Mouse (Mus musculus) left cerebral cortex, adult 2 months (tissue): Measurements from ENCODE around the gene Slc41a3. TPM values are rescaled to one million over a fixed set of nuclear protein-coding genes. Genes with fewer than 3 reads are reported as not detected.
"Not testable (repeated sequence)": the region's sequence is repeated elsewhere in the genome, so short reads cannot be mapped to it uniquely, and the experiment has no call there.

ENCODE experiments used
- DNase-seq, 2 experiments: peaks; one replicate each; pipeline ENCODE4 v3.0.0; 2021 to 2022; ENCODE audit warnings: low spot score in 2 of 2, mixed read lengths in 1 of 2; ENCODE audit errors: extremely low spot score in 1 of 2
- H3K27ac ChIP-seq: fragments of 200-600 bp; 2 replicates; pipeline ENCODE4 v1.8.1; 2022
- H3K4me3 ChIP-seq: fragments of 200-600 bp; 2 replicates; pipeline ENCODE4 v1.8.1; 2022
- CTCF ChIP-seq: fragments of 200-600 bp; IDR thresholded peaks from 2 replicates; pipeline ENCODE4 v1.8.1; 2022; ENCODE audit warnings: antibody characterized with exemption, mild to moderate bottlenecking, moderate library complexity
- intact Hi-C: fragments of 180-260 bp; cut with DNase I; formaldehyde crosslinking; loops from one replicate; pipeline ENCODE4 v1.15.1; 2025
- total RNA-seq, 2 experiments: library from RNA; stranded (reverse); gene quantifications; 2 replicates each; pipeline ENCODE4 v1.2.3; 2021

Gene Slc41a3
- total RNA-seq, 2 experiments from 2014 or later, result 3.8 to 4.5 TPM

GRCm38 (mm10) chr6:90629506-90629905 is 25.0 kb downstream of the Slc41a3 start:
- intact Hi-C loops, result no loop called here
- H3K27ac ChIP-seq, result no peak overlapping the region
- TF ChIP-seq CTCF, result no peak

DNA sequence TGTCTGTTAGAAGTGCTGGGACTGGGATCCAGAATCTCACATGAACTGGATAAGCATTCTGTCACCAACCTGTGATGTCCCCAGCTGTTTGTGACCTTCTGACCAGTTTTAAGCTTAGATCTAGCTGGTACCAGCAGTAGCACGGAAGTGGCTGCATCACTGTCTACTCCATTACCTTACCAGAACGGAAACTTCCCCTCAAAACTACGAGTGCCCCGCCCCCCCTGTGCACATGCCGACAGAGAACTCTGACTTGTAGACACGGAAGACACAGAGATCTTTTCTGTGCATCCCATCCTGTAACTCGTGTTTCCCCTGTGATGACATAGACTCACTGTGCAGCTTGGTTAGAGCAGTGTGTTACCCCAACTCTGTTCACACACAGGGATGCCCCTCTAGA is 25.9 kb downstream of the Slc41a3 start:
- Histone ChIP-seq H3K27ac (no peak overlapping the region), H3K4me3 (no peak overlapping the region)
- TF ChIP-seq CTCF, result no peak
- intact Hi-C loops, result no loop called here
- no peak for DNase-seq

More at GRCm38 (mm10) chr6:90629506-90629905, 25.0 kb downstream of the Slc41a3 start:
- H3K4me3 ChIP-seq, result no peak overlapping the region
- no peak for DNase-seq

- DNase-seq, H3K27ac ChIP-seq, intact Hi-C loops, H3K4me3 ChIP-seq: not testable (repeated sequence)
- TF ChIP-seq CTCF, result peak; percentile 39
Observed at GRCm38 (mm10) chr6:90632526-90632925, 28.0 kb downstream of the Slc41a3 start.

DNA sequence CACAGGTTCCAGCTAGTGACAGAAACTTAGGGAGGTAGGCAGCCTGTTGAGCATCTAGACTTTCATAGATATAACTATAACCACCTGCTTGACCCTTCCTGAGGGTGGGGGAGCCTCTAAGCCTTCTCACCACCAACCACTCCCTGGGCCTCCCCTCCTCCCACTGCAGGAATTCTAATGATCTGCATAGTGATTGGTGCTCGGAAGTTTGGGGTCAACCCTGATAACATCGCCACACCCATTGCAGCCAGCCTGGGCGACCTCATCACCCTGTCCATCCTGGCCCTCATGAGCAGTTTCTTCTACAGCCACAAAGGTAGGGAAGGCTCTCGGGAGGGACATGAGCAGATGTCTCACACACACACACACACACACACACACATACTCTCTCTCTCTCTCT is 30.6 kb downstream of the Slc41a3 start:
- DNase-seq, result no peak
- Histone ChIP-seq H3K27ac (no peak overlapping the region), H3K4me3 (no peak overlapping the region)
- intact Hi-C loops, result no loop called here
- TF ChIP-seq CTCF, result no peak

- no peak for DNase-seq
- no peak for TF ChIP-seq CTCF
- no peak overlapping the region for H3K27ac ChIP-seq
- intact Hi-C loops, result no loop called here
- H3K4me3 ChIP-seq, result no peak overlapping the region
Observed at GRCm38 (mm10) chr6:90635611-90636010, 31.1 kb downstream of the Slc41a3 start.

GRCm38 (mm10) chr6:90643057-90643456 is 38.5 kb downstream of the Slc41a3 start:
- no peak for DNase-seq

GRCm38 (mm10) chr6:90644965-90645364 is 40.4 kb downstream of the Slc41a3 start:
- intact Hi-C loops, result no loop called here
- no peak for DNase-seq
- Histone ChIP-seq H3K4me3 (no peak overlapping the region), H3K27ac (no peak overlapping the region)
- TF ChIP-seq CTCF, result no peak

More at GRCm38 (mm10) chr6:90643057-90643456, 38.5 kb downstream of the Slc41a3 start:
- intact Hi-C loops, result no loop called here
- no peak overlapping the region for H3K4me3 ChIP-seq
- no peak overlapping the region for H3K27ac ChIP-seq
- no peak for TF ChIP-seq CTCF

DNA sequence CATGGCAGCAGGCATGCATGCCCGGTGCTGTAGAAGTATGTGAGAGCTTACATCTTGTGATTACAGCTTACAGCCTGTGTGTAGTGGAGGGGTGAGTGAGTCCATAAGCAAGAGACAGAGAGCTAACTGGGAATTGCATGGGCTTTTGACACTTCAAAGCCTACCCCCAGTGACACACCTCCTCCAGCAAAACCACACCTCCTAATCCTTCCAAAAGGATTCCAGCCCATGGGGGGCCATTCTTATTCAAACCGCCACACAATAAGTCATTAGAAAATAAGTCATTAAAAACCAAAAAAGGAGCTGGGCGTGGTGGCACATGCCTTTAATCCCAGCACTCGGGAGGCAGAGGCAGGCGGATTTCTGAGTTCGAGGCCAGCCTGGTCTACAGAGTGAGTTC is 43.9 kb downstream of the Slc41a3 start:
- no peak for DNase-seq
- intact Hi-C loops, result no loop called here
- Histone ChIP-seq H3K27ac (no peak overlapping the region), H3K4me3 (no peak overlapping the region)
- no peak for TF ChIP-seq CTCF

DNA sequence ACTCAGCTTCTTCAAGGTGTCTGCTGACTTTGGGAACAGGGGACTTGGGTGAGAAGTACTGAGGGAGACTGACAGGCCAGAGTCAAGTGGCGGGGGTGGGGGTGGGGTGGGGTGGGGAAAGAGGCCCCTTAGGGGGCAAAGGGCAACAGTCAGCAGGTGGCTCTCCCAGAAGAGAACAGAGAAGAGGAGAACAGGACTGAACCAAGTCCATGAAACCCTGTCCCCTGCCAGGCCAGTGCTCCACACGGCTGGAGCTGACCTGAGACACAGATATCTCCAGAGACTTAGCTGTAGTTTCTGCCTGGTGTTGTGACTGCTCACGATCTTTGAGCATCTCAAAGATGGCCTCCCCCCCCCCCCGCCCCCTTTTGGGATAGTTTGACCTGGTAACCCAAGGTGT is 44.8 kb downstream of the Slc41a3 start:
- DNase-seq, result no peak
- Histone ChIP-seq H3K4me3 (no peak overlapping the region), H3K27ac (no peak overlapping the region)
- TF ChIP-seq CTCF, result no peak
- intact Hi-C loops, result no loop called here

GRCm38 (mm10) chr6:90650634-90651033 is 46.1 kb downstream of the Slc41a3 start:
- intact Hi-C loops, result no loop called here

DNA sequence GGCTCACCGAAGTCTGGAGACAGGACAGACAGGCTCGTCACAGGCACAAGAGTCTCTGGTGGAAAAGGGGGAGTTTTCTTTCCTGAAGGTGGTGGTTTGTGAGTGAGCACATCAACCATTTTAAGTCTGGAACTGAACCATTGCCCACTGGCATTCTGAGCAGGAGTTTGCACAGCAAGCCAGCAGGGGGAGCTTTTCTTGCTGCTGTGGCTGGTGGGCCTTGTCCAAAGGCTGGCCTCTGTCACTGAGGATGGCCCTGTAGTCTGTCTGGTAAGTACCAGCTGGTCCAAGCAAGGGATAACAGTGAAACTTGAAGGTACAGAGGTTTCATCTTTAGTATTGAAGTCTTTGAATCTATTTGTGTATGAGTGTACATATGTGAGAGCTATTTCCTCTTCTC is 49.2 kb downstream of the Slc41a3 start:
- Histone ChIP-seq H3K4me3 (no peak overlapping the region), H3K27ac (no peak overlapping the region)
- peak in 1 of 2 experiments; percentile 40 for DNase-seq
- peak; percentile 77 for TF ChIP-seq CTCF
- intact Hi-C loops, result loop anchor here (2.0 kb wide), 1 partner anchor 75 kb away; no protein-coding TSS in a partner anchor

More at GRCm38 (mm10) chr6:90650634-90651033, 46.1 kb downstream of the Slc41a3 start:
- no peak for DNase-seq
- H3K27ac ChIP-seq, result no peak overlapping the region
- H3K4me3 ChIP-seq, result no peak overlapping the region
- no peak for TF ChIP-seq CTCF

- intact Hi-C loops, H3K4me3 ChIP-seq, DNase-seq, H3K27ac ChIP-seq: not testable (repeated sequence)
- peak; percentile 51 for TF ChIP-seq CTCF
Observed at GRCm38 (mm10) chr6:90656344-90656850, 51.9 kb downstream of the Slc41a3 start.

GRCm38 (mm10) chr6:90659913-90660312 is 55.4 kb downstream of the Slc41a3 start:
- no peak for DNase-seq
- H3K27ac ChIP-seq, result no peak overlapping the region
- H3K4me3 ChIP-seq, result no peak overlapping the region
- intact Hi-C loops, result loop anchor here (10.0 kb wide), 1 partner anchor 475 kb away; no protein-coding TSS in a partner anchor
- no peak for TF ChIP-seq CTCF
